Mouse (Mus musculus): ENCODE data around the gene Oxnad1. TPM values are rescaled to one million over a fixed set of nuclear protein-coding genes. Genes with fewer than 3 reads are reported as not detected.
"Not testable (repeated sequence)": the region's sequence is repeated elsewhere in the genome, so short reads cannot be mapped to it uniquely, and the experiment has no call there.

Gene Oxnad1
- polyA plus RNA-seq, 1 experiment from 2014 or later = 19.9 TPM

DNA sequence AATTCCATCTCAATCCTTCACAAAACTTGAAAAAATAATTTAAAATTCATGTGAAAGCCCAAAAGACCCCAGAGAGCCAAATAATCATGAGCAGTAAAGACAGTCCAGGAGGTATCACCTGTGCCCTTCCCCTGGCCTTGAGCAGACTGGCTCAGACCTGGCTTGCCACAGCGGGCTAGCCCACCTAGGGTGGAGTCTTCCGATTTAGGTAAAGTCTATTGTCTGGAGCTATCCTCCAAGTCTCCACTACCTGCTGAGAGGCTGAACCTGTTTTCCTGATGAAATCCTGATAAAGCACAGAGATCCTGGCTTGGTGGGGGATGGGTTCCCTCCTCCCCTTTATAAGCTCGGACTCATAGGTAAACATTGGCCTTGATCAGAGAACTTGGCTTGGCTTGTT lies 39.1 kb downstream of the Oxnad1 start:
- Histone ChIP-seq H3K27ac (ENCODE audit: low read length) (no peak overlapping the region), H3K27me3 (ENCODE audit: control insufficient read depth, insufficient read depth, low read depth, low read length) (no peaks in the 10 kb centered on the region), H3K4me3 (ENCODE audit: low read depth, low read length) (no peak overlapping the region), H3K4me1 (ENCODE audit: control insufficient read depth, insufficient read depth, low read length) (no peaks in the 10 kb centered on the region), H3K9ac (ENCODE audit: low read depth, low read length) (no peak overlapping the region), H3K9me3 (replicated peaks; ENCODE audit: control insufficient read depth, low read length, poor library complexity, severe bottlenecking) (no peaks in the 10 kb centered on the region), H3K36me3 (ENCODE audit: control insufficient read depth, insufficient read depth, low read length) (no peaks in the 10 kb centered on the region), H3K4me2 (ENCODE audit: low read length) (no peak overlapping the region)
- WGBS = 64% methylated on average over 3 of the region's 3 CpGs
- no peak for ATAC-seq

DNA sequence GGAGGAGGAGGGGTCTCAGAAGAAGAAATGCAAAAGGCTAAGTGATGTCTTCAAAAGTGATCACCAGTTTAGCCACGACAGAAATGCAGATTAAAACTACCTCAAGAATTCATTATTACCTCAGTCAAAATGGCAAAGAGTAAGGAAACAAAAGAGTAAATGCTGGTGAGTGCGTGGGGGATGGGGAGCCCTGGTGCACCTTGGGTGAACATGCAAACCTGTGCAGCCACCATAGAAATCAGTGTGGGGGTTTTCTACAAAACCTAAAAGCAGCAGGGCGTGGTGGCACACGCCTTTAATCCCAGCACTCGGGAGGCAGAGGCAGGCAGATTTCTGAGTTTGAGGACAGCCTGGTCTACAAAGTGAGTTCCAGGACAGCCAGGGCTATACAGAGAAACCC lies 40.1 kb downstream of the Oxnad1 start:
- H3K36me3 ChIP-seq (ENCODE audit: control insufficient read depth, insufficient read depth, low read length); ATAC-seq; H3K9ac ChIP-seq (ENCODE audit: low read depth, low read length); H3K27me3 ChIP-seq (ENCODE audit: control insufficient read depth, insufficient read depth, low read depth, low read length); H3K4me2 ChIP-seq (ENCODE audit: low read length); H3K4me1 ChIP-seq (ENCODE audit: control insufficient read depth, insufficient read depth, low read length); H3K9me3 ChIP-seq (replicated peaks; ENCODE audit: control insufficient read depth, low read length, poor library complexity, severe bottlenecking); H3K4me3 ChIP-seq (ENCODE audit: low read depth, low read length); H3K27ac ChIP-seq (ENCODE audit: low read length): not testable (repeated sequence)
- WGBS = 88% methylated on average over 5 of the region's 5 CpGs

DNA sequence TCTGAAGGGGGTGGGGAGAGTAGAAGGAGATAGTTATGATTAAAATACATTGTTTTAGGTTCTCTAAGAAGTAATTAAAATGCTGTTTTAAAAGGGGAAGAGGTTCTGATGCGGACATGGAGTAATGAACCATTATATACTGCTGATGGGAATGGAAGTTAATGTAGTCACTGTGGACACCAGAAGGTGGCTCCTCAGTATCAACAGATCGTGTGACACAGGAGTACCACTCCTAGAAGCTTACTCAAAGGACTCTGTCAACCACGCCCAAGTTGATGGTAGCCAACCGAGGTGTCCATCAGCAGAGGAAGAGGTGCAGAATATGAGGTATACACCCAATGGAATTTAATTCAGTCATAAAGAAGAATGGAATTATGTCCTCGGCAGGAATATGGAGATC lies 43.2 kb downstream of the Oxnad1 start:
- WGBS = 83% methylated on average over 5 of the region's 5 CpGs
- no peak for ATAC-seq

DNA sequence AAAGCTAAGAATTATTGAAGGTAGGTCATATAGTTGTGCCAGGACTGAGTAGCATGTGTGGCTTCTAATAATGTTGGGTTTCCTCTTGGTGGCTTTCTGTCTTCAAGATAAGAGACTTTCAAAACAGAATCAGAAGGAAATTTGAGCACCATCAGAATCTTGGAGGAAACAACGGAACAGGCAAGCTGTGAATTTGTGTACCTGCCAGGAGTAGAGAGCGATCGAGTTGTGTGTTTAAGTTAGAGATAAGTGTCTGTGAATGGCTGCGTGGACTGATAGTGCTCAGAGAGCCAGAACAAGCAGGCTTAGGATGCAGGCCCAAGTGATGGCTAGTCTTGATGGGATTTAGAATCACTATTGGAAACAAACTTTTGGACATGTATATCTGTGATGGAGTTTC lies 46.7 kb downstream of the Oxnad1 start:
- WGBS = 90% methylated on average over 4 of the region's 4 CpGs

More for the DNA sequence above, 43.2 kb downstream of the Oxnad1 start:
- H3K9me3 ChIP-seq (replicated peaks; ENCODE audit: control insufficient read depth, low read length, poor library complexity, severe bottlenecking) = no peaks in the 10 kb centered on the region
- no peaks in the 10 kb centered on the region for H3K36me3 ChIP-seq (ENCODE audit: control insufficient read depth, insufficient read depth, low read length)
- H3K27ac ChIP-seq (ENCODE audit: low read length) = no peak overlapping the region
- H3K9ac ChIP-seq (ENCODE audit: low read depth, low read length) = no peak overlapping the region
- H3K4me1 ChIP-seq (ENCODE audit: control insufficient read depth, insufficient read depth, low read length) = no peaks in the 10 kb centered on the region
- H3K4me2 ChIP-seq (ENCODE audit: low read length) = no peak overlapping the region
- H3K27me3 ChIP-seq (ENCODE audit: control insufficient read depth, insufficient read depth, low read depth, low read length) = no peaks in the 10 kb centered on the region
- no peak overlapping the region for H3K4me3 ChIP-seq (ENCODE audit: low read depth, low read length)

DNA sequence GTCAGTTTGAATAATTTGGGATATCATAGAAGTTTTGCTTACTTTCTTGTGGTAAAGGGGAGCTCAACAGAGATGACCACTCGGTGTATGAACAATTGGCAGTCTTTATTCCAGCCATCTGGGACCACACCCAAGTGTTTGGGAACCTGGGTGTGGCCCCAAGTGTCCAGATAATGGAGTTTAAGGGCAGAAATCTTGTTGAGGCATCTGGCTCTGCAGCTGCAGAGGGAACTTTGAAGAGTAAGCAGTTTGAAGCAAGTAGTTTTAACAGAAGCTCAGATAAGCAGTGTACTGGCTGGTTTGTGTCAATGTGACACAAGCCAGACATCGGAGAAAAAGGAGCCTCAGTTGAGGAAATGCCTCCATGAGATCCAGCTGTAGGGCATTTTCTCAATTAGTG lies 49.1 kb downstream of the Oxnad1 start:
- Histone ChIP-seq H3K27ac (ENCODE audit: low read length) (no peak overlapping the region), H3K36me3 (ENCODE audit: control insufficient read depth, insufficient read depth, low read length) (no peaks in the 10 kb centered on the region), H3K27me3 (ENCODE audit: control insufficient read depth, insufficient read depth, low read depth, low read length) (no peaks in the 10 kb centered on the region), H3K9me3 (replicated peaks; ENCODE audit: control insufficient read depth, low read length, poor library complexity, severe bottlenecking) (no peaks in the 10 kb centered on the region), H3K4me1 (ENCODE audit: control insufficient read depth, insufficient read depth, low read length) (no peaks in the 10 kb centered on the region), H3K4me2 (ENCODE audit: low read length) (no peak overlapping the region), H3K9ac (ENCODE audit: low read depth, low read length) (no peak overlapping the region), H3K4me3 (ENCODE audit: low read depth, low read length) (no peak overlapping the region)
- ATAC-seq = no peak
- 78% methylated on average over 2 of the region's 2 CpGs for WGBS

More for the DNA sequence above, 46.7 kb downstream of the Oxnad1 start:
- Histone ChIP-seq H3K4me1 (ENCODE audit: control insufficient read depth, insufficient read depth, low read length) (no peaks in the 10 kb centered on the region), H3K9ac (ENCODE audit: low read depth, low read length) (no peak overlapping the region), H3K4me2 (ENCODE audit: low read length) (no peak overlapping the region), H3K27ac (ENCODE audit: low read length) (no peak overlapping the region), H3K27me3 (ENCODE audit: control insufficient read depth, insufficient read depth, low read depth, low read length) (no peaks in the 10 kb centered on the region), H3K9me3 (replicated peaks; ENCODE audit: control insufficient read depth, low read length, poor library complexity, severe bottlenecking) (no peaks in the 10 kb centered on the region), H3K36me3 (ENCODE audit: control insufficient read depth, insufficient read depth, low read length) (no peaks in the 10 kb centered on the region), H3K4me3 (ENCODE audit: low read depth, low read length) (no peak overlapping the region)
- no peak for ATAC-seq

DNA sequence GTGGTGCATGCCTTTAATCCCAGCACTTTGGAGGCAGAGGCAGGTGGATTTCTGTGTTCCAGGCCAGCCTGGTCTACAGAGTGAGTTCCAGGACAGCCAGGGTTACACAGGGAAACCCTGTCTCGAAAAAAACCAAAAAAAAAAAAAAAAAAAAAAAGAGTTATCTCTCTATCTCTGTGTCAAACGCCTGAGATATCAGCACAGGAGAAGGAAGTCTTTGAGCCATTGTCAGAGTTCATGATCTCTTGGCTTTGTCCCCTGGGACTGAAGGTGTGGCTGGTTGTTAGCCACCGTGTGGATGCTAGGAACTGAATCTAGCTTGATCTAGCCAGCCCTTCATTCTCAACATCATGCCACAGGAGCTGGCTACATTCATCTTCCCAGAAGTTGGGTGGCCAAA lies 51.3 kb downstream of the Oxnad1 start:
- not testable (repeated sequence) for H3K4me1 ChIP-seq (ENCODE audit: control insufficient read depth, insufficient read depth, low read length); H3K27me3 ChIP-seq (ENCODE audit: control insufficient read depth, insufficient read depth, low read depth, low read length); H3K9ac ChIP-seq (ENCODE audit: low read depth, low read length); ATAC-seq; H3K9me3 ChIP-seq (replicated peaks; ENCODE audit: control insufficient read depth, low read length, poor library complexity, severe bottlenecking); H3K4me2 ChIP-seq (ENCODE audit: low read length); H3K27ac ChIP-seq (ENCODE audit: low read length); H3K4me3 ChIP-seq (ENCODE audit: low read depth, low read length); H3K36me3 ChIP-seq (ENCODE audit: control insufficient read depth, insufficient read depth, low read length)
- WGBS = 80% methylated on average over 3 of the region's 3 CpGs

DNA sequence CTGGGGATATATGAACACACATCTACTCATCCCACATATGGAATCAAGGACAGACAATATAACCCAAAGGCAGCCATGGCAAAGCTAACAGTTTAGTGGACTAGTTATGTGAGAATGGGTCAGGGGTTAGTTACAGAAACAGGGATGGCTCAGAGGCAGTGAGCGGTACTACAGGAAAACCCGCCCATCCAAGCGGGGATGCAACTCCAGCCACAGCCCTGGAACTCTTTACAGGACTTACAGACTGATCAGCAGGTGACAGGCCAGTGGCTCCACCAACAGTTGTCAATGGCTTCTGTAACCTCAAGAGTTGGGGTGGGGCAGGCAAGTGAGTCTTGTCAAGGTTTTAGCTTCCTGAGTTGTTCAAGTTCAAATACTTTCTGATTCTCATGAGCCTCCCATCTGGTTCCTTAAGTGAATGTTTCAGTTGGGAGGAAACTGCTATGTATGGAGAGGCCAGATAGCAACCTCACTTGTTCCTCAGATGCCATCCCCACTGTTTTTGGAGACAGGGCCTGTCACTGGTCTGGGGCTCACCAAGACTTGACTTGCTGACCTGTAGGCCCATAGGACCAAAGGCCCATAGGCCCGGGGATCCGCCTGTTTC lies 55.3 kb downstream of the Oxnad1 start:
- H3K27ac ChIP-seq (ENCODE audit: low read length) = no peak overlapping the region
- H3K9me3 ChIP-seq (replicated peaks; ENCODE audit: control insufficient read depth, low read length, poor library complexity, severe bottlenecking) = no peaks in the 10 kb centered on the region
- H3K27me3 ChIP-seq (ENCODE audit: control insufficient read depth, insufficient read depth, low read depth, low read length) = no peaks in the 10 kb centered on the region
- 79% methylated on average over 5 of the region's 5 CpGs for WGBS
- no peaks in the 10 kb centered on the region for H3K4me1 ChIP-seq (ENCODE audit: control insufficient read depth, insufficient read depth, low read length)
- no peaks in the 10 kb centered on the region for H3K36me3 ChIP-seq (ENCODE audit: control insufficient read depth, insufficient read depth, low read length)
- no peak for ATAC-seq
- H3K4me2 ChIP-seq (ENCODE audit: low read length) = no peak overlapping the region
- H3K4me3 ChIP-seq (ENCODE audit: low read depth, low read length) = no peak overlapping the region
- no peak overlapping the region for H3K9ac ChIP-seq (ENCODE audit: low read depth, low read length)

DNA sequence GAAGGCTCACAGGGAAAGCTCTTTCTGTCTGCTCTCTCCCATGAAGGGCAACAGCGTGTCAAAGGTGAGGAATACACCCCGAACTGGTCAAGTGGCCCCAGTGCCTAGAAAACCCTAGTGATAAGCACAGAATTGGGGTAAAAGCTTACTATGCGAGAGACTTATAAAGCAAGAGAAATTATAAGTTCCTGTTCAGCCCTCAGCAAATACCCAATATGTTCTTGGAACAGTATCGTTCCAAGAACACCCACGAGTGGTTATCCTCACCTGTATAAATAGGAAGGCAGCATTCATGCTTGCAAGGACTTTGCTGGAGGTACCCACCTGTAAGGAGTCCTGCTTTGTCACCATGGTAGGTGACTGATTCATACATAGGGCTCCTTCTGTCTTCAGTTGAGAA lies 56.5 kb downstream of the Oxnad1 start, which contains the start of gene Msmb:
Gene Msmb (plus strand): TSS at position 301 of the 400 bp plus-strand sequence.
- Histone ChIP-seq H3K27ac (ENCODE audit: low read length) (no peak within 1 kb of the TSS), H3K4me2 (ENCODE audit: low read length) (no peak within 1 kb of the TSS), H3K4me3 (ENCODE audit: low read depth, low read length) (no peak within 1 kb of the TSS), H3K36me3 (ENCODE audit: control insufficient read depth, insufficient read depth, low read length) (no peaks in the 10 kb centered on the region), H3K9me3 (replicated peaks; ENCODE audit: control insufficient read depth, low read length, poor library complexity, severe bottlenecking) (no peaks in the 10 kb centered on the region), H3K27me3 (ENCODE audit: control insufficient read depth, insufficient read depth, low read depth, low read length) (no peaks in the 10 kb centered on the region), H3K9ac (ENCODE audit: low read depth, low read length) (no peak within 1 kb of the TSS), H3K4me1 (ENCODE audit: control insufficient read depth, insufficient read depth, low read length) (no peaks in the 10 kb centered on the region)
- 84% methylated on average over 5 of the region's 5 CpGs for WGBS
- ATAC-seq = no peak

DNA sequence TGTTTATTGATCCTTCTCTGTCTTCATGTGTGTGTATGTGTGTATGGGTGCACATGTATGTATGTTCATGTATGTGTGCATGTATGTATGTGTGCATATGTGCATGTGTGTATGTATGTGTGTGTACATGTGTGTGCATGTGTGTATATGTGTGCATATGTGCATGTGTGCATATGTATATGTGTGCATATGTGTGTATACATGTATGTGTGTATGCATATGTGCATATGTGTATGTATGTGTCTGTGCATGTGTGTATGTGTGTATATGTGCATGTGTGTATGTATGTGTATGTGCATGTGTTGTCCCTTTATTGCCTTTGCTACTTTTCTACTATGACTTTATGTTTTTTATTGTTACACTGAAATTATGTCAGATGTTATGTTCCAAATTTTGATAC lies 59.6 kb downstream of the Oxnad1 start:
- Histone ChIP-seq H3K36me3 (ENCODE audit: control insufficient read depth, insufficient read depth, low read length) (no peaks in the 10 kb centered on the region), H3K4me2 (ENCODE audit: low read length) (no peak overlapping the region), H3K27ac (ENCODE audit: low read length) (no peak overlapping the region), H3K9ac (ENCODE audit: low read depth, low read length) (no peak overlapping the region), H3K27me3 (ENCODE audit: control insufficient read depth, insufficient read depth, low read depth, low read length) (no peaks in the 10 kb centered on the region), H3K9me3 (replicated peaks; ENCODE audit: control insufficient read depth, low read length, poor library complexity, severe bottlenecking) (no peaks in the 10 kb centered on the region; the same call in 1 of the 2 replicates), H3K4me1 (ENCODE audit: control insufficient read depth, insufficient read depth, low read length) (no peaks in the 10 kb centered on the region), H3K4me3 (ENCODE audit: low read depth, low read length) (no peak overlapping the region)
- ATAC-seq = no peak
